Mouse (Mus musculus) testis, adult 2 months (tissue): ENCODE measurements around the gene Klk8. TPM values are rescaled to one million over a fixed set of nuclear protein-coding genes. Genes with fewer than 3 reads are reported as not detected.

Experiments used
- H3K27ac ChIP-seq: fragments of 200-500 bp; 2 replicates; pipeline ENCODE4 v1.5.1; 2012; ENCODE audit warnings: low read depth, low read length; ENCODE audit not compliant: control insufficient read depth, insufficient read depth
- H3K27me3 ChIP-seq: fragments of 200-500 bp; 2 replicates; pipeline ENCODE4 v1.6.1; 2012; ENCODE audit warnings: mild to moderate bottlenecking, low read length, moderate library complexity; ENCODE audit not compliant: control insufficient read depth, insufficient read depth
- H3K36me3 ChIP-seq: fragments of 200-500 bp; 2 replicates; pipeline ENCODE4 v1.6.1; 2012; ENCODE audit warnings: mild to moderate bottlenecking, low read length; ENCODE audit not compliant: control insufficient read depth, insufficient read depth
- H3K4me1 ChIP-seq: fragments of 200-500 bp; 2 replicates; pipeline ENCODE4 v1.6.1; 2012; ENCODE audit warnings: low read length; ENCODE audit not compliant: control insufficient read depth, insufficient read depth
- H3K4me3 ChIP-seq: fragments of 200-500 bp; 2 replicates; pipeline ENCODE4 v1.5.1; 2012; ENCODE audit warnings: low read depth, mild to moderate bottlenecking, low read length, moderate library complexity, mixed read lengths; ENCODE audit not compliant: control insufficient read depth
- CTCF ChIP-seq: fragments of 200-500 bp; IDR thresholded peaks from 2 replicates; pipeline ENCODE4 v1.5.1; 2012; ENCODE audit warnings: low read depth, mild to moderate bottlenecking, inconsistent platforms, low read length, moderate library complexity; ENCODE audit not compliant: control insufficient read depth, insufficient read depth, insufficient replicate concordance
- POLR2A ChIP-seq: fragments of 200-500 bp; IDR thresholded peaks from 2 replicates; pipeline ENCODE4 v1.6.1; 2012; ENCODE audit warnings: low read depth, mild to moderate bottlenecking, inconsistent platforms, low read length, moderate library complexity; ENCODE audit not compliant: control insufficient read depth
- polyA plus RNA-seq: library from polyadenylated mRNA; depleted of rRNA; stranded (reverse); fragments of >200 nt; gene quantifications from 2 replicates; pipeline ENCODE4 v1.2.3, GENCODE M21; 2012; rRNA removed

Gene Klk8
- polyA plus RNA-seq, 1 experiment, result 0.09 TPM

DNA sequence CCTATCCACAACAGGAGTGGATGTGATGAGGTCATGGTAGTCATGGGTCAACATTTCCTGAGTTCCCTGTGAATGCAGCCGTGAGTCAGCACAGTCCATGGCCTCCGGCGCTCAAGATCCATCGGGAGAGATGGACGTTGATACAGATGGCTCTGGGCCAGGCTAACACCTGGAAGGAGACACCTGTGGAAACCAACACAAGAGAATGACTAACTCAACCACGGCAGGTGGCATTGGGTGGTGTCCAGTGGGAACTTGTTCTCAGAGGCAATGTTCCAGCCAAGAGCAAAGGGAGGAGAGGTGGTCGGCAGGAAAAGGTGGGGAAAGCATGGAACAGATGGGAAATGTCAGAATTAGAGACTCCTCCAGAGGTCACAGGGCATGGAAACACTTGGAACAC lies 24.2 kb downstream of the Klk8 start:
- no peaks in the 10 kb centered on the region for H3K36me3 ChIP-seq
- no peak overlapping the region for H3K27ac ChIP-seq
- TF ChIP-seq CTCF (no peak), POLR2A (no peak)
- no peaks in the 10 kb centered on the region for H3K4me1 ChIP-seq
- H3K4me3 ChIP-seq, result no peak overlapping the region
- H3K27me3 ChIP-seq, result no peaks in the 10 kb centered on the region

- no peaks in the 10 kb centered on the region for H3K27me3 ChIP-seq
- H3K4me1 ChIP-seq, result no peaks in the 10 kb centered on the region
- no peaks in the 10 kb centered on the region for H3K36me3 ChIP-seq
- TF ChIP-seq POLR2A (no peak), CTCF (no peak)
- H3K4me3 ChIP-seq, result no peak within 1 kb of the TSS
- H3K27ac ChIP-seq, result no peak within 1 kb of the TSS
Observed at GRCm38 (mm10) chr7:43824199-43824598, 26.8 kb downstream of the Klk8 start, which contains the start of gene Klk6. TSS of gene Klk6 (plus strand) at chr7:43824499.

GRCm38 (mm10) chr7:43826056-43826455 lies 28.7 kb downstream of the Klk8 start:
- TF ChIP-seq CTCF, result no peak
- no peak for TF ChIP-seq POLR2A
- Histone ChIP-seq H3K36me3 (no peaks in the 10 kb centered on the region), H3K27me3 (no peaks in the 10 kb centered on the region), H3K27ac (no peak overlapping the region), H3K4me1 (no peaks in the 10 kb centered on the region), H3K4me3 (no peak overlapping the region)

- Histone ChIP-seq H3K27ac (no peak overlapping the region), H3K27me3 (no peaks in the 10 kb centered on the region), H3K36me3 (no peaks in the 10 kb centered on the region), H3K4me3 (no peak overlapping the region), H3K4me1 (no peaks in the 10 kb centered on the region)
- no peak for TF ChIP-seq CTCF
Observed at GRCm38 (mm10) chr7:43827706-43828105, 30.3 kb downstream of the Klk8 start.

DNA sequence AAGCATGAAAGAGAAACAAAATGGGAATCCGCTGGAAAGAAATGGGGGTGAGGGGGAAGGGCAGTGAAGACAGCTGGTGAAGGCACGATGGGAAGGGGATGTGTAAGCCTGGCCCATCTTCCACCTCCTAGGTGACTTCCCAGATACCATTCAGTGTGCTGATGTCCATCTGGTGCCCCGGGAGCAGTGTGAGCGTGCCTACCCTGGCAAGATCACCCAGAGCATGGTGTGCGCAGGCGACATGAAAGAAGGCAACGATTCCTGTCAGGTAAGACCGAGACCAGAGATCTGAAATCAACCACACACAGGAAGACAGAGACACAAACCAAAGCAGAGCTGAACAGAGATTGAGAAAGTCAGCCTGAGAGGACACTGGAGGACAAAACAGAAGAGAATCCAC lies 31.6 kb downstream of the Klk8 start:
- TF ChIP-seq POLR2A, result no peak
- TF ChIP-seq CTCF, result no peak
- Histone ChIP-seq H3K27ac (no peak overlapping the region), H3K36me3 (no peaks in the 10 kb centered on the region), H3K4me1 (no peaks in the 10 kb centered on the region), H3K27me3 (no peaks in the 10 kb centered on the region), H3K4me3 (no peak overlapping the region)

DNA sequence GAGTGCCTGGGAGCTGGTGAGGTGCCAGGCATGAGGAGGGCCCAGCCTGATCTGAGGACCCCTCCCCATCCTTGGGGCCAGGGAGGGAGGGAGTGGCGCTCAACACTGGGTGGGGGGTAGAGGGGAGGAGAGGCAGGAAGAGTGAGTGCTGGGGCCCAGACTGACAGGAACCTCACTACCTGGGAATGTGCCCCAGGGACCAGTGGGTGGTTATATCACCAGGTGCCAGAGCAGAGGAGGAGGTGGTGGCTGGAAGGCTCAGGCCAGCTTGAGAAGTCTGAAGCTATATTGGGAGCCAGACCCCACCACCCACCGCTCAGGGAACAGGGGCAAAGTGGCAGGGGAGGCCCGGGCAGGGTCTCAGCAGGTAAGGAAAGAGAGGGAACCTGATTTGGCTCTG lies 44.3 kb downstream of the Klk8 start, which contains the start of gene Klk5:
TSS of gene Klk5 (plus strand) at position 271 of the 400 bp plus-strand sequence.
- Histone ChIP-seq H3K4me1 (no peaks in the 10 kb centered on the region), H3K27me3 (no peaks in the 10 kb centered on the region), H3K27ac (no peak within 1 kb of the TSS), H3K4me3 (no peak within 1 kb of the TSS), H3K36me3 (no peaks in the 10 kb centered on the region)
- TF ChIP-seq POLR2A, result no peak
- no peak for TF ChIP-seq CTCF

GRCm38 (mm10) chr7:43843801-43844200 lies 46.4 kb downstream of the Klk8 start:
- TF ChIP-seq POLR2A (no peak), CTCF (no peak)
- H3K27me3 ChIP-seq, result no peaks in the 10 kb centered on the region

GRCm38 (mm10) chr7:43851616-43852015 lies 54.2 kb downstream of the Klk8 start:
- TF ChIP-seq POLR2A, result no peak
- no peak for TF ChIP-seq CTCF

More at GRCm38 (mm10) chr7:43843801-43844200, 46.4 kb downstream of the Klk8 start:
- no peak overlapping the region for H3K4me3 ChIP-seq
- H3K4me1 ChIP-seq, result no peaks in the 10 kb centered on the region
- H3K36me3 ChIP-seq, result no peaks in the 10 kb centered on the region
- H3K27ac ChIP-seq, result no peak overlapping the region

More at GRCm38 (mm10) chr7:43851616-43852015, 54.2 kb downstream of the Klk8 start:
- Histone ChIP-seq H3K36me3 (no peaks in the 10 kb centered on the region), H3K4me3 (no peak overlapping the region), H3K27ac (no peak overlapping the region), H3K27me3 (no peaks in the 10 kb centered on the region), H3K4me1 (no peaks in the 10 kb centered on the region)

Other genes with a start within 250 kb of the Klk8 start
- 0.19 and 0.23 TPM in 2 replicates for gene Zfp658, start 235.3 kb upstream of the Klk8 start, polyA plus RNA-seq
- gene Zfp719, start 218.0 kb upstream of the Klk8 start, polyA plus RNA-seq, result 2.9 and 3.8 TPM in 2 replicates
- 9.2 and 10.6 TPM in 2 replicates for gene Zfp819, start 190.4 kb upstream of the Klk8 start, polyA plus RNA-seq
- gene Ceacam18, start 162.9 kb upstream of the Klk8 start, polyA plus RNA-seq, result 0.16 TPM in 1 of 2 replicates, not detected in the other
- gene Siglece, start 137.4 kb upstream of the Klk8 start, polyA plus RNA-seq, result 4.7 and 6.1 TPM in 2 replicates
- 0.74 and 1.2 TPM in 2 replicates for gene Ctu1, start 125.6 kb upstream of the Klk8 start, polyA plus RNA-seq
- 0.23 and 0.40 TPM in 2 replicates for gene Klk14, start 107.2 kb upstream of the Klk8 start, polyA plus RNA-seq
- not detected in 2 replicates for gene Klk13, start 85.0 kb upstream of the Klk8 start, polyA plus RNA-seq
- gene Klk12, start 28.7 kb upstream of the Klk8 start, polyA plus RNA-seq, result not detected in 2 replicates
- not detected in 2 replicates for gene Klk11, start 23.0 kb upstream of the Klk8 start, polyA plus RNA-seq
- gene Klk10, start 16.5 kb upstream of the Klk8 start, polyA plus RNA-seq, result not detected in 2 replicates
- not detected in 2 replicates for gene Klk9, start 5.7 kb upstream of the Klk8 start, polyA plus RNA-seq
- not detected in 2 replicates for gene Klk7, start 13.7 kb downstream of the Klk8 start, polyA plus RNA-seq
- 0.10 TPM in 1 of 2 replicates, not detected in the other for gene Klk6, start 26.9 kb downstream of the Klk8 start, polyA plus RNA-seq
- not detected in 2 replicates for gene Klk5, start 44.4 kb downstream of the Klk8 start, polyA plus RNA-seq
- gene Klk4, start 83.6 kb downstream of the Klk8 start, polyA plus RNA-seq, result 0.08 TPM in 1 of 2 replicates, not detected in the other
- gene Klk15, start 136.2 kb downstream of the Klk8 start, polyA plus RNA-seq, result 0.91 and 1.4 TPM in 2 replicates
- 93.8 and 107 TPM in 2 replicates for gene Klk1b8, start 153.1 kb downstream of the Klk8 start, polyA plus RNA-seq
- gene Klk1b1, start 169.2 kb downstream of the Klk8 start, polyA plus RNA-seq, result 1.1 and 2.1 TPM in 2 replicates
- 13.8 and 14.9 TPM in 2 replicates for gene Klk1b9, start 178.5 kb downstream of the Klk8 start, polyA plus RNA-seq
- not detected in 2 replicates for gene Klk1b11, start 198.3 kb downstream of the Klk8 start, polyA plus RNA-seq
- 13.7 and 14.6 TPM in 2 replicates for gene Klk1b26, start 214.6 kb downstream of the Klk8 start, polyA plus RNA-seq